In the genomic region with DNA sequence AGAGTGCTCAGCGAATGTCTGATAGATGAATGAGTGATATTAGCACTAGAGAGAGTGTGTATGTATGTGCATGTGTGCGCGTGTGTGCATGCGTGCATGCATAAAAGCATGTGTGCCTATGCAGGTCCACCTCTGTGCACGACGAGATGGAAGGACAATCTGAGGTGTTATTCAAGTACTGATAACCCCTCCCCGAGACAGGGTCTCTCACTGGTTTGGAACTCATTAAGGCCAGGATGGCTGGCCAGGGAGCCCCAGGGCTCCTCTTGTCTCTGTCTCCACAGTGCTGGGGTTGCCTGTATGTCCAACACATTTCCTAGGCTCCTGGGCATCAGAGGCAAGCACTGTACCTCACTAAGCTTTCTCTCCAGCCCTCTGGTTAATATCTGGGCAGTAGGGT, we compare ENCODE assay signal across 25 mouse cellular contexts.
DNase-seq lines count a peak whose midpoint lies in the region; ATAC-seq and TF ChIP-seq lines count a peak whose summit lies in the region.
"Had no signal": no experiment of that assay in that cellular context is flagged by ENCODE, and none has a peak within 500 bp of the region (broad histone marks: within the 10 kb centered on the region; RNA-seq: fewer than 3 reads in every experiment).

No protein-coding gene starts in this region.

- no peak overlapping the region for H3K4me3 ChIP-seq in heart, adult 2 months
- H3K4me3 ChIP-seq in heart, embryonic 11.5 days (ENCODE audit: low read depth, low read length): no peak overlapping the region
- no peak overlapping the region for H3K4me3 ChIP-seq in heart, embryonic 13.5 days
- H3K4me3 ChIP-seq in megakaryocyte, embryonic 14.5 days (replicated peaks): peak overlapping the region; percentile 48
- H3K4me3 ChIP-seq: embryonic facial prominence, embryonic 10.5 days; embryonic facial prominence, embryonic 12.5 days; forebrain, embryonic 13.5 days had no signal

- TF ChIP-seq POLR2A in heart, adult 2 months (IDR thresholded peaks at IDR 0.05; ENCODE audit: insufficient read depth, low read depth, low read length): no peak

- no peak overlapping the region for H3K27ac ChIP-seq in heart, adult 2 months
- no peak overlapping the region for H3K27ac ChIP-seq in heart, embryonic 11.5 days (ENCODE audit: low read depth, low read length)
- H3K27ac ChIP-seq in heart, embryonic 13.5 days (replicated peaks): no peak overlapping the region
- H3K27ac ChIP-seq: embryonic facial prominence, embryonic 10.5 days; embryonic facial prominence, embryonic 12.5 days; forebrain, embryonic 13.5 days had no signal

- H3K4me1 ChIP-seq in heart, adult 2 months (ENCODE audit: control insufficient read depth, insufficient read depth, low read length): no peaks in the 10 kb centered on the region; the same call in 1 of the 2 replicates
- H3K4me1 ChIP-seq in heart, embryonic 11.5 days (ENCODE audit: control insufficient read depth, insufficient read depth, low read length): peaks cover 20% of the 10 kb centered on the region
- H3K4me1 ChIP-seq in heart, embryonic 13.5 days: peaks cover 43% of the 10 kb centered on the region
- H3K4me1 ChIP-seq in megakaryocyte, embryonic 14.5 days: no peaks in the 10 kb centered on the region
- H3K4me1 ChIP-seq: embryonic facial prominence, embryonic 12.5 days had no signal

- H3K9me3 ChIP-seq in heart, embryonic 11.5 days (replicated peaks; ENCODE audit: control insufficient read depth, low read length): no peaks in the 10 kb centered on the region
- H3K9me3 ChIP-seq in heart, embryonic 13.5 days: no peaks in the 10 kb centered on the region
- peaks cover 45% of the 10 kb centered on the region for H3K9me3 ChIP-seq in megakaryocyte, embryonic 14.5 days
- H3K9me3 ChIP-seq: embryonic facial prominence, embryonic 10.5 days; embryonic facial prominence, embryonic 12.5 days; forebrain, embryonic 13.5 days had no signal

- DNase-seq in heart, adult 11 months: peak; percentile 76
- DNase-seq in heart, adult 2 months: no peak
- DNase-seq in heart, postnatal 10 days: no peak
- DNase-seq in heart, postnatal 25 days (ENCODE audit: low spot score): no peak
- DNase-seq: adrenal gland, adult 8-10 months; adrenal gland, postnatal 14 days; adrenal gland, postnatal 36 days; B cell, adult 2 months; cerebellum, adult 11-12 months; cerebellum, adult 2 months; cerebellum, adult 9-10 months; cerebellum, postnatal 10 days; cerebellum, postnatal 25 days had no signal

- H3K9ac ChIP-seq in heart, adult 2 months (ENCODE audit: low read depth, low read length): no peak overlapping the region
- 0 out of 2 replicates have a peak overlapping the region, but pooled peaks have one; percentile 28 for H3K9ac ChIP-seq in heart, embryonic 11.5 days (ENCODE audit: low read depth, low read length)
- 0 out of 2 replicates have a peak overlapping the region, but pooled peaks have one; percentile 44 for H3K9ac ChIP-seq in heart, embryonic 13.5 days
- H3K9ac ChIP-seq: embryonic facial prominence, embryonic 12.5 days; forebrain, embryonic 13.5 days had no signal

- H3K79me2 ChIP-seq in heart, adult 2 months (replicated peaks; ENCODE audit: control insufficient read depth, insufficient read depth, low read length): no peaks in the 10 kb centered on the region

- no peaks in the 10 kb centered on the region for H3K36me3 ChIP-seq in heart, adult 2 months (ENCODE audit: control insufficient read depth, insufficient read depth, low read length)
- H3K36me3 ChIP-seq in heart, embryonic 11.5 days (ENCODE audit: control insufficient read depth, insufficient read depth, low read length): no peaks in the 10 kb centered on the region
- no peaks in the 10 kb centered on the region for H3K36me3 ChIP-seq in heart, embryonic 13.5 days
- H3K36me3 ChIP-seq in megakaryocyte, embryonic 14.5 days (replicated peaks; ENCODE audit: low read length): no peaks in the 10 kb centered on the region
- H3K36me3 ChIP-seq: embryonic facial prominence, embryonic 10.5 days; embryonic facial prominence, embryonic 12.5 days; G1E had no signal

- intact Hi-C loops in heart, adult 2 months (cut with DNase I): no loop called here
- intact Hi-C loops in heart, postnatal 10 days (cut with DNase I): no loop called here
- intact Hi-C loops in heart, postnatal 25 days (cut with DNase I): no loop called here

- WGBS in heart, adult 2 months: 67% methylated on average over 7 of the region's 7 CpGs
- 61% methylated on average over 7 of the region's 7 CpGs for WGBS in heart, embryonic 11.5 days (ENCODE audit: insufficient replicate concordance)
- 51% methylated on average over 7 of the region's 7 CpGs for WGBS in heart, embryonic 13.5 days

- H3K4me2 ChIP-seq in heart, embryonic 11.5 days: no peak overlapping the region; the same call in 1 of the 2 replicates
- H3K4me2 ChIP-seq in heart, embryonic 13.5 days: peak overlapping the region; percentile 20; the same call in 1 of the 2 replicates
- H3K4me2 ChIP-seq: embryonic facial prominence, embryonic 12.5 days; forebrain, embryonic 13.5 days had no signal

- no peaks in the 10 kb centered on the region for H3K27me3 ChIP-seq in heart, adult 2 months (ENCODE audit: control insufficient read depth, insufficient read depth, low read length)
- H3K27me3 ChIP-seq in heart, embryonic 11.5 days (ENCODE audit: control insufficient read depth, insufficient read depth, low read length): no peaks in the 10 kb centered on the region
- no peaks in the 10 kb centered on the region for H3K27me3 ChIP-seq in heart, embryonic 13.5 days (replicated peaks)
- H3K27me3 ChIP-seq in megakaryocyte, embryonic 14.5 days (replicated peaks): no peaks in the 10 kb centered on the region
- H3K27me3 ChIP-seq: CH12.LX; embryonic facial prominence, embryonic 12.5 days; forebrain, embryonic 13.5 days; Patski had no signal

- no peak for ATAC-seq in heart, embryonic 11.5 days (replicated peaks; ENCODE audit: insufficient number of reproducible peaks, low FRiP score, low TSS enrichment)
- ATAC-seq in heart, embryonic 13.5 days (ENCODE audit: extremely low read depth, insufficient number of reproducible peaks, low FRiP score, low TSS enrichment): no peak
- no peak for ATAC-seq in megakaryocyte, adult 5-6 weeks (ENCODE audit: poor library complexity, severe bottlenecking)
- ATAC-seq: activated CD4-positive, CD25-positive, alpha-beta regulatory T cell, adult 4 months; CD4-positive, CD25-positive, alpha-beta regulatory T cell, adult 4 months; forebrain, embryonic 13.5 days; Patski had no signal

- no peak for TF ChIP-seq EP300 in heart, adult 2 months (IDR thresholded peaks at IDR 0.05; ENCODE audit: insufficient read depth, low read depth, low read length)

- TF ChIP-seq CTCF in heart, adult 2 months (IDR thresholded peaks at IDR 0.05): no peak
